9 mouse cellular contexts compared by ENCODE assay signal in genomic region chr8:84501671-84502308, GRCm38 (mm10).
DNase-seq lines count a peak whose midpoint lies in the region; ATAC-seq and TF ChIP-seq lines count a peak whose summit lies in the region.
"Had no signal": no experiment of that assay in that cellular context is flagged by ENCODE, and none has a peak within 500 bp of the region (broad histone marks: within the 10 kb centered on the region; RNA-seq: fewer than 3 reads in every experiment).

No protein-coding gene starts in this region.

- no peak for ATAC-seq in lung, postnatal 0 days
- ATAC-seq in kidney, postnatal 0 days (replicated peaks; ENCODE audit: low FRiP score, low read depth), result no peak

- no peak for TF ChIP-seq EP300 in lung, postnatal 0 days (IDR thresholded peaks at IDR 0.05)

- H3K9ac ChIP-seq in lung, postnatal 0 days (replicated peaks; ENCODE audit: low read depth), result no peak overlapping the region
- H3K9ac ChIP-seq in kidney, postnatal 0 days (ENCODE audit: low read depth, low read length), result no peak overlapping the region
- H3K9ac ChIP-seq: liver, embryonic 14.5 days had no signal

- no peaks in the 10 kb centered on the region for H3K9me3 ChIP-seq in lung, postnatal 0 days (ENCODE audit: low read length)
- H3K9me3 ChIP-seq in kidney, postnatal 0 days (replicated peaks; ENCODE audit: low read length), result no peaks in the 10 kb centered on the region

- peak in 1 of 2 experiments; percentile 65 for DNase-seq in cerebellum, adult 2 months
- DNase-seq in cerebellum, adult 11-12 months, result no peak
- peak; percentile 10 for DNase-seq in lung, postnatal 0 days (ENCODE audit: low spot score)
- DNase-seq in lung, postnatal 14 days, result no peak
- peak; percentile 4 for DNase-seq in kidney, postnatal 0 days (ENCODE audit: low spot score)
- DNase-seq in urinary bladder, postnatal 36 days (ENCODE audit: low spot score in 2 of 2), result peak; percentile 41 to 51
- no peak for DNase-seq in liver

- no peak overlapping the region for H3K4me2 ChIP-seq in lung, postnatal 0 days (replicated peaks; ENCODE audit: low read depth, low read length)
- no peak overlapping the region for H3K4me2 ChIP-seq in kidney, postnatal 0 days (ENCODE audit: low read length)

- H3K4me1 ChIP-seq in cerebellum, adult 2 months (ENCODE audit: control insufficient read depth, insufficient read depth, low read length), result peaks cover 66% of the 10 kb centered on the region
- H3K4me1 ChIP-seq in lung, postnatal 0 days (ENCODE audit: insufficient read depth, low read depth, low read length), result no peaks in the 10 kb centered on the region
- peaks cover 17% of the 10 kb centered on the region for H3K4me1 ChIP-seq in cortical plate, adult 2 months (ENCODE audit: control insufficient read depth, insufficient read depth, low read length)
- no peaks in the 10 kb centered on the region for H3K4me1 ChIP-seq in kidney, postnatal 0 days (replicated peaks; ENCODE audit: insufficient read depth, low read length)

- WGBS in cerebellum, adult 2 months, result 39% methylated on average over 10 of the region's 10 CpGs
- WGBS in lung, postnatal 0 days, result 66% methylated on average over 10 of the region's 10 CpGs
- WGBS in kidney, postnatal 0 days, result 75% methylated on average over 10 of the region's 10 CpGs

- H3K27me3 ChIP-seq in cerebellum, adult 2 months (ENCODE audit: control insufficient read depth, insufficient read depth, low read length), result no peaks in the 10 kb centered on the region
- no peaks in the 10 kb centered on the region for H3K27me3 ChIP-seq in lung, postnatal 0 days (replicated peaks; ENCODE audit: insufficient read depth, low read length)
- no peaks in the 10 kb centered on the region for H3K27me3 ChIP-seq in kidney, postnatal 0 days (ENCODE audit: insufficient read depth, low read length)

- TF ChIP-seq POLR2A in cerebellum, adult 2 months (IDR thresholded peaks at IDR 0.05; ENCODE audit: borderline replicate concordance, insufficient read depth, low read length), result no peak
- no peak for TF ChIP-seq POLR2A in cortical plate, adult 2 months (IDR thresholded peaks at IDR 0.05; ENCODE audit: extremely low read depth, insufficient read depth, low read length)

- H3K4me3 ChIP-seq in cerebellum, adult 2 months (replicated peaks; ENCODE audit: insufficient read depth, low read depth, low read length), result no peak overlapping the region
- H3K4me3 ChIP-seq in lung, postnatal 0 days (ENCODE audit: low read depth, low read length), result no peak overlapping the region
- H3K4me3 ChIP-seq in cortical plate, adult 2 months (ENCODE audit: insufficient read depth, low read length), result no peak overlapping the region
- H3K4me3 ChIP-seq in kidney, postnatal 0 days (replicated peaks; ENCODE audit: low read depth, low read length), result no peak overlapping the region

- no peaks in the 10 kb centered on the region for H3K36me3 ChIP-seq in lung, postnatal 0 days (ENCODE audit: insufficient read depth, low read length)
- no peaks in the 10 kb centered on the region for H3K36me3 ChIP-seq in kidney, postnatal 0 days (ENCODE audit: insufficient read depth, low read length)

- H3K27ac ChIP-seq in cerebellum, adult 2 months (ENCODE audit: insufficient read depth, low read length), result peak overlapping the region; percentile 23; the same call in 1 of the 2 replicates
- no peak overlapping the region for H3K27ac ChIP-seq in lung, postnatal 0 days (ENCODE audit: low read length)
- peak overlapping the region; percentile 18; the same call in 1 of the 2 replicates for H3K27ac ChIP-seq in cortical plate, adult 2 months (ENCODE audit: insufficient read depth, low read length)
- H3K27ac ChIP-seq in kidney, postnatal 0 days, result no peak overlapping the region
- H3K27ac ChIP-seq: liver, embryonic 14.5 days had no signal

- no peak for TF ChIP-seq CTCF in cerebellum, adult 2 months (IDR thresholded peaks at IDR 0.05; ENCODE audit: borderline replicate concordance, insufficient read depth, low read depth, low read length)
- TF ChIP-seq CTCF in lung, postnatal 0 days (IDR thresholded peaks at IDR 0.05), result no peak
- TF ChIP-seq CTCF in cortical plate, adult 2 months (IDR thresholded peaks at IDR 0.05; ENCODE audit: extremely low read depth, insufficient read depth, low read length), result no peak
- TF ChIP-seq CTCF in kidney, postnatal 0 days (IDR thresholded peaks at IDR 0.05; ENCODE audit: low read depth), result no peak

Comparison
In these comparisons a context has a peak if more than half of its experiments do, and no peak if none do; other contexts are left out.
1. DNase-seq: peak in lung, postnatal 0 days (single experiment), kidney, postnatal 0 days (single experiment) and urinary bladder, postnatal 36 days (2 of 2); none in cerebellum, adult 11-12 months (single experiment), lung, postnatal 14 days (single experiment) and liver (single experiment).
2. H3K27ac ChIP-seq: peak in cerebellum, adult 2 months (single experiment) and cortical plate, adult 2 months (single experiment); none in lung, postnatal 0 days (single experiment) and kidney, postnatal 0 days (single experiment).